Mouse (Mus musculus): ENCODE results near the gene Cdkn2a. TPM values are rescaled to one million over a fixed set of nuclear protein-coding genes. Genes with fewer than 3 reads are reported as not detected.

The Cdkn2a gene
- not detected in 2 replicates for polyA plus RNA-seq (2015; fragmentation: Nextera tagmentation; extraction: Ambion mirVana)

DNA sequence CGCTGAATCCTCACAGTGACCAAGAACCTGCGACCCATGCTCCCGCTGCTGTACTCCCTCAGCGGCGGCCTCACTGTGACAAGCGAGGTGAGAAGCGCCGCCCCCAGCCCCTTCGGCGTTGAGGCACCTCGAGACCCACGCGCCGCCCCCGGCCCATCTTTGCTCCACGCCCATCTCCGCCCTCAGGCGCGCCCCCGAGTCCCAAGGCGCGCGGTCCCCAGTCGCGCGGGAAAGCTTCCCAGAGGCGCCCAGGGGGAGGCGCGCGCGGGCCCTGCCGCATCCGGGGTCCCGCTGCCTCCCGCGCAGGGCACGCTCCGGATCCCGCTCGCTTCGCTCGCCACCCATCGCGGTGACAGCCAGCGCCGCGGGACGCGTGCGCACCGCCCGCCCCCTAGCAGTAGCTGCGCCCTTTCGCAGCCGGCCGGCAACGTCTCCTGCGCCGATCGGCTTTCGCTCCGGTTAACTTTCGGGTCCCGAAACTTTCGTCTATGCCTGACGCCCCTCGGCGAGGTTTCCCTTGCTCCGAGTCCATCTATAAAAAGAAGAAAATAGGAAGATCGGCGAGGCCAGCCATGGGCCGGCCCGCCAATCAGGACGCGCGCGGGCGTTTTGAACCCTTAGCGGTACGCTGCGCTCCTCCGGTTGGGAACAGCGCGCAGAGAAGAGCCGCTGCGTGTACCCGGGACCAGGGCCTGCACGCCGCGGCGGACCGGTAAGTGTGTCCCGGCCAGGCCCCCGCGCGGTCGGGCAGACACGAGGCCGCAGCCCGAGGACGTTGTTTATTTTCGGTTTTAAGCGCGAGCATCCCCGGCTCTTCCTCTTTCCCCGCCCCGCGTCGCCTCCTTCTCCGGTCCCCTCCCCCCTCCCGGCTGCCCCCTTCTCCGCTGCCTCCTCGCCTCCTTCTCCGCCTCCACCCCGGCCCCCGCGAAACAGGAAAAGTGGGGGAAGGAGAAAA is at the start of gene Cdkn2a:
Gene Cdkn2a, minus strand, starts transcription at position 168 of the 955 bp plus-strand sequence.
- H3K4me2 ChIP-seq: peak within 1 kb of the TSS; percentile 88
- H3K4me3 ChIP-seq: peak within 1 kb of the TSS; percentile 50
- WGBS: under 1% methylated on average over 110 of the region's 117 CpGs
- H3K4me1 ChIP-seq (replicated peaks): peaks cover 16% of the 10 kb centered on the region
- no peaks in the 10 kb centered on the region for H3K36me3 ChIP-seq
- H3K27me3 ChIP-seq: peaks cover 95% of the 10 kb centered on the region
- H3K9me3 ChIP-seq: no peaks in the 10 kb centered on the region
- ATAC-seq (ENCODE audit: low read depth): peak; percentile 88
- H3K9ac ChIP-seq: peak within 1 kb of the TSS; percentile 52
- H3K27ac ChIP-seq (replicated peaks): no peak within 1 kb of the TSS

DNA sequence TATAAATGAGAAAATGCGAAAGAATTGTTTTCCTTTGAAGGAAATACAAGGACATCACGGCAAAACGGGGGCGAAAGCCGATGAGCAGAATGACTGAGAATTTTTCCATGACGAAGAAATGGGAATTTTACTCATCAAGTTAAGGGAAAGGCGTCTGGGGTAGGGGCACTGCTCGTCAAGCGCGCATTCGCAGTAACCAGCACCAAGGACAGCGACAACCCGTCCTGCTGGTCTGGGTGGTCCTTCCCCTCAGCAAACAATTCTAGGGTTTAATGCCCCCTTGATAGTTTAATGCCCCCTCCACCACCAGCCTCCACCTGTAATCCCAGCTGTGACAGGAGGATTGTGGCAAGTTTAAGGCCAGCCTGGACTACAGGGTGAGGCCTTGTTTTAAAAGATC is 19.0 kb upstream of the Cdkn2a start:
- ATAC-seq (ENCODE audit: low read depth): no peak
- 14% methylated on average over 13 of the region's 13 CpGs for WGBS
- H3K27me3 ChIP-seq: peaks cover 68% of the 10 kb centered on the region
- H3K4me2 ChIP-seq: no peak overlapping the region
- no peak overlapping the region for H3K4me3 ChIP-seq
- H3K4me1 ChIP-seq (replicated peaks): peaks cover 12% of the 10 kb centered on the region
- no peak overlapping the region for H3K27ac ChIP-seq (replicated peaks)
- H3K9me3 ChIP-seq: no peaks in the 10 kb centered on the region
- no peak overlapping the region for H3K9ac ChIP-seq
- H3K36me3 ChIP-seq: no peaks in the 10 kb centered on the region

DNA sequence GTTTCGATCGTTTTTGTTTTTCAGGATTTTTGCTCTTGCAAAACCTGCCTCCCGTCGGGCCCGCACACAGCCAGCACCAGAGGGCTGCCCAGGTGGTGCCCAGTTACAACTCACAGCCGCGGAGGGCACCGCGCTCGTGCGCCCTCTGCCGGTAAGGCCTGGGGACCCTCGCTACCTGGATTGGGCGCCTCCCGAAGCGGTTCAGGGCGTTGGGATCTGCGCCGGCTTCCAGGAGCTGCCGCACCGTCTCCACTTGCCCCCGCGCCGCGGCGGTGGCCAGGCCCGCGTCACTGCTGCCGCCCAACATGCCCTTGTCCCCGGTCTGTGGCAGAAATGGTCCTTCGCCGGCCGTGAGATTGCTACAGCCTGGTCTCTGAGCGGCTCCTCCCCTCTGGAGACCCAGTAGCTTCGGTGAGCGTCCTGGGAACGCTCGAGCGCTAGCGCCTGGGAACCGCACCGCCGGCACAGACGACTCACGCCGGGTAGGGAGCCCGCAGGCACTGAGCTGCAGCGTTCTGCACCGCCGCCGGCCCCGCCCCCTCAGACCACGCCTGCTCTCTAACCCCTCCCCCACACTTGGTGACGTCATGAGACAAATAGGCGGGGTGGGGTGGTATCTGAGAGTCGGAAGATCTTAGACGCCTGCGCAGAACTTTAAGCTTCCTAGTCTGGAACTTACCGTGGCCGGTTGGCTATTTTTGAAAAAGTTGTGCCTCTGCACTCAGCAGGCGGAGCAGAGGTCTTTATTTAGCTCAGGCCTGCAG is 16.2 kb upstream of the Cdkn2a start, which contains the start of gene Cdkn2b:
Gene Cdkn2b, minus strand, starts transcription at position 549 of the 764 bp plus-strand sequence.
- WGBS: under 1% methylated on average over 61 of the region's 61 CpGs
- Histone ChIP-seq H3K36me3 (no peaks in the 10 kb centered on the region), H3K4me3 (peak within 1 kb of the TSS; percentile 38), H3K9me3 (no peaks in the 10 kb centered on the region), H3K9ac (peak within 1 kb of the TSS; percentile 22; the same call in 1 of the 2 replicates), H3K27ac (replicated peaks) (no peak within 1 kb of the TSS), H3K4me1 (replicated peaks) (peaks cover 12% of the 10 kb centered on the region), H3K27me3 (peaks cover 96% of the 10 kb centered on the region), H3K4me2 (peak within 1 kb of the TSS; percentile 67)
- peak; percentile 90 for ATAC-seq (ENCODE audit: low read depth)

DNA sequence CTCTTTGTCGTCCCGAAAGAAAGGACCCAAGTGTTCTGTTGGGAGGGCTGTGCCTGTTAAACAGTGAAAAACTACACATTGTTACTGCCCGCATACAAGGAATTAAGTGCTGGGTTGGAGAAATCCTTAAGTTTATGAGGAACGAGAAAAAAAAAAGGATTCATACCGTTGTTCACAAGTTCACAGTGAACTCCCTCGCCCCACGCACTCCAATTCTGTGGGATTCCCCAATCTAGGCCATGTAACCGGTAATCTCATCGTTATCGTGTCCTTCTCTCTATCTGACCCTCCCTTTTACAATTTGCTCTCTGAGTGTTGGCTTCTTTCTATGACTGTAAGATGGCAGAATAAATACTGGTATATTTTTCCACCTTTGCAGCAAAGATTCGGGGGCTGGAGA is 15.5 kb upstream of the Cdkn2a start:
- ATAC-seq (ENCODE audit: low read depth): no peak

DNA sequence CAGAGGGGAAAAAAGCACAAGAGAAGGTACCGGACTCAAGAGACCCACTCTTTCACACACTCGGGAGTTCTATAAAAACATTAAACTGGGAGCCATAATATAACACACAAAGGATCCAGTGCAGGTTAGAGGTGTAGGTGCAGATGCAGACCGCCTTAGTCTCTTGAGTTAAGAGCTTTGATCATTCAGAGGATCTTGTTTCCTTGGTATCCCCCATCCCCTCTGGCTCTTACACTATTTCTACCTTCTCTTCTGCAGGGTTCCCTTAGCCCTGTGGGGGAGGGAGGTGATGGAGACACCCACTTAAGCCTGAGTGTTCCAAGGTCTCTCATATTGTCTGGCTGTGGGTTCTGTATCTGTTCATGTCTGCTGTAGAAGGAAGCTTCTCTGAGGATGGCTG is 13.5 kb upstream of the Cdkn2a start:
- no peaks in the 10 kb centered on the region for H3K36me3 ChIP-seq
- no peaks in the 10 kb centered on the region for H3K9me3 ChIP-seq
- H3K4me2 ChIP-seq: no peak overlapping the region
- WGBS: 4% methylated on average over 3 of the region's 3 CpGs
- no peak overlapping the region for H3K4me3 ChIP-seq
- no peak overlapping the region for H3K27ac ChIP-seq (replicated peaks)
- H3K27me3 ChIP-seq: peaks cover 99% of the 10 kb centered on the region
- H3K9ac ChIP-seq: no peak overlapping the region
- H3K4me1 ChIP-seq (replicated peaks): peaks cover 12% of the 10 kb centered on the region
- ATAC-seq (ENCODE audit: low read depth): no peak

More for the DNA sequence above, 15.5 kb upstream of the Cdkn2a start:
- no peaks in the 10 kb centered on the region for H3K36me3 ChIP-seq
- peaks cover 99% of the 10 kb centered on the region for H3K27me3 ChIP-seq
- no peak overlapping the region for H3K9ac ChIP-seq
- H3K4me3 ChIP-seq: peak overlapping the region; percentile 38; the same call in 1 of the 2 replicates
- H3K4me1 ChIP-seq (replicated peaks): peaks cover 12% of the 10 kb centered on the region
- no peak overlapping the region for H3K27ac ChIP-seq (replicated peaks)
- H3K4me2 ChIP-seq: peak overlapping the region; percentile 67
- WGBS: under 1% methylated on average over 11 of the region's 11 CpGs
- H3K9me3 ChIP-seq: no peaks in the 10 kb centered on the region

DNA sequence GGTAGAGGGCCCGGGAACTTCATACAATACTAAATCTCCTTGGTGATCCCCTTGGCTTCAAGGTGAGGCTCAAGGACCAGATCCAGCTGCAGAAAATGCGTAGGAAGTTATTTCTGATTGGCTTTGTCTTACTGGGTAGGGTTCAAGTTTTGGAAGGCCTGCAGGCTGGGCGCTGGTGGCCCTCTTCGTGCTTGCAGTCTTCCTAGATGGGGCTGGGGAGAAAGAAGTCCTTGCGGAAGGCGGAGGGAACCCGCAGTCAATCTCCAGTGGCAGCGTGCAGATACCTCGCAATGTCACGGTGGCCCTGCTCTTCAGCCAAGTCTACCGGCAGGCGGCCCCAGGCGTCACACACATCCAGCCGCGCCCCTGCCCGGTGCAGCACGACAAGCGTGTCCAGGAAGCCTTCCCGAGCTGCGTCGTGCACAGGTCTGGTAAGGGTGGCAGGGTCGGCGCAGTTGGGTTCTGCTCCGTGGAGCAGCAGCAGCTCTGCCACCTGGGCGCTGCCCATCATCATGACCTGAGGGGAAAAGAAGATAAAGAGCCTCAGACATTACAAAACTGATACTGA is 12.4 kb upstream of the Cdkn2a start:
- Histone ChIP-seq H3K36me3 (no peaks in the 10 kb centered on the region), H3K27ac (replicated peaks) (no peak overlapping the region), H3K9ac (no peak overlapping the region), H3K27me3 (peaks cover 99% of the 10 kb centered on the region), H3K9me3 (no peaks in the 10 kb centered on the region), H3K4me1 (replicated peaks) (peaks cover 12% of the 10 kb centered on the region), H3K4me2 (no peak overlapping the region), H3K4me3 (no peak overlapping the region)
- ATAC-seq (ENCODE audit: low read depth): no peak
- WGBS: 2% methylated on average over 25 of the region's 25 CpGs

DNA sequence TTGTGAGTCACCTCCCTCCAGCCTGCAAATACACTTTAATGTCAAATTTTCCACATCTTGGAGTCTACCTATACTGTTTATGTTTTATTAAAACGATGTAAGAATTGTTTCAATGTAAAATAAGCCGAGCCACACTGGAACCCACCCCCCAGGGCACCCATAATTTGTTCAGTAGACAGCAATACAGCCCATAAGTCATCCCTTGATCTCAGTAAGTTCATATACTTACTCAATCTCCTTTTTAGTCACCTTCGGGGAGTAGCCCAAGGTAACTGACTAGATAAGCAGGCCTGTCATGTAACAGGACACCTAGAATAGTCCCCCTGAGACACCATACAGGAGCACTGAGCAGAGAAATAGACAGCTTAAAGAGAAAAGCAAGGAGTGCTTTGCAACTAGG is 11.2 kb upstream of the Cdkn2a start:
- WGBS: 6% methylated on average over 3 of the region's 3 CpGs
- no peak for ATAC-seq (ENCODE audit: low read depth)

DNA sequence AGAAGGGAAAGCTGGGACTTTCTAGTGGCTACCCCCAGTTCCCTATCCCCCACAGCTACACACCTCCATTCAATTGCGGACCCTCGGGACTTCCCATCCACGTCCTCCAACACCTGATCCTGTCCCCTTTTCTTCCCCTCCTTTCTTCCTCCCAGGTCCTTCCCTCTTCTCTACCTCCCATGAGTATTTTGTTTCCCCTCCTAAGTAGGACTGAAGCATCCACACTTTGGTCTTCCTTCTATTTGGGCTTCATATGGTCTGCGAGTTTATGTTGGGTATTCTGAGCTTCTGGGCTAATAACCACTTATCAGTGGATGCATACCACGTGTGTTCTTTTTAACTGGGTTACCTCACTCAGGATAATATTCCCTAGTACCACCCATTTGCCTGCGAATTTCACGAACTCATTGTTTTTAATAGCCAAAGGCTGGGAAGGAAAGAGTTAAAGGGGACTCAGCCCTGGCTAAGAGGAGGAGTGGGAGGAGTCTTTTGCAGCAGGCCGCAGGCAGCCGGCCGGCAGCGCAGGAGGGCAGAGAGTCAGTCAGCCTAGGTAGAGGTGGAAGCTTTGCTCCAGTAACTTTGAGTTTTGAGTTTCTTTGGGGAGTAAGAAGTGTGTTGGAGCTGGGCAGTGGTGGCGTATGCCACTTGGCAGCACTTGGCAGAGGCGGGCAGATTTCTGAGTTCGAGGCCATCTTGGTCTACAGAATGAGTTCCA is 9.0 kb upstream of the Cdkn2a start:
- no peak overlapping the region for H3K9ac ChIP-seq
- no peak overlapping the region for H3K4me3 ChIP-seq
- no peaks in the 10 kb centered on the region for H3K9me3 ChIP-seq
- H3K27ac ChIP-seq (replicated peaks): no peak overlapping the region
- under 1% methylated on average over 14 of the region's 14 CpGs for WGBS
- H3K27me3 ChIP-seq: peaks cover 95% of the 10 kb centered on the region
- ATAC-seq (ENCODE audit: low read depth): no peak
- H3K4me2 ChIP-seq: no peak overlapping the region
- H3K36me3 ChIP-seq: no peaks in the 10 kb centered on the region
- no peaks in the 10 kb centered on the region for H3K4me1 ChIP-seq (replicated peaks)

More for the DNA sequence above, 11.2 kb upstream of the Cdkn2a start:
- peaks cover 99% of the 10 kb centered on the region for H3K27me3 ChIP-seq
- no peak overlapping the region for H3K4me2 ChIP-seq
- no peak overlapping the region for H3K9ac ChIP-seq
- H3K4me3 ChIP-seq: no peak overlapping the region
- no peak overlapping the region for H3K27ac ChIP-seq (replicated peaks)
- no peaks in the 10 kb centered on the region for H3K9me3 ChIP-seq
- peaks cover 8% of the 10 kb centered on the region for H3K4me1 ChIP-seq (replicated peaks)
- H3K36me3 ChIP-seq: no peaks in the 10 kb centered on the region

DNA sequence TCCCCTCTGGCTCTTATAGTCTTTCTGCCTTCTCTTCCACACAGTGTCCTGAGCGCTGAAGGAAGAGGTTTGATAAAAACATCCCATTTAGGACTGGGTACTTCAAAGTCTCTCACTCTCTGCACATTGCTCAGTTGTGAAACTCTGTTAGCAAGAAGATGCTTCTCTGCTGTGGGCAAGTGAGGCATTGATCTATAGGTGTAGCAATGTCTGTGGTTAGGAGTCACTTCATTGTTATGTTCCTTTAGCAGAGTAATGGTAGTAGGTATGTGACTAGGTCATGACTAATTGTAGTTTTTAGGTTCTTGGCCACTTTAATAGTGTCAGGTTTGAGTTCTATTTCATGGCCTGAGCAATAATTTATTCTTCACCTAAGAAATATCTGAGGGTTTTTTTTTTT is 7.7 kb upstream of the Cdkn2a start:
- Histone ChIP-seq H3K4me3 (no peak overlapping the region), H3K9me3 (no peaks in the 10 kb centered on the region), H3K27me3 (peaks cover 94% of the 10 kb centered on the region), H3K4me1 (replicated peaks) (no peaks in the 10 kb centered on the region), H3K9ac (no peak overlapping the region), H3K27ac (replicated peaks) (no peak overlapping the region), H3K36me3 (no peaks in the 10 kb centered on the region), H3K4me2 (no peak overlapping the region)
- ATAC-seq (ENCODE audit: low read depth): no peak
- WGBS: 7% methylated on average over 1 of the region's 1 CpGs

DNA sequence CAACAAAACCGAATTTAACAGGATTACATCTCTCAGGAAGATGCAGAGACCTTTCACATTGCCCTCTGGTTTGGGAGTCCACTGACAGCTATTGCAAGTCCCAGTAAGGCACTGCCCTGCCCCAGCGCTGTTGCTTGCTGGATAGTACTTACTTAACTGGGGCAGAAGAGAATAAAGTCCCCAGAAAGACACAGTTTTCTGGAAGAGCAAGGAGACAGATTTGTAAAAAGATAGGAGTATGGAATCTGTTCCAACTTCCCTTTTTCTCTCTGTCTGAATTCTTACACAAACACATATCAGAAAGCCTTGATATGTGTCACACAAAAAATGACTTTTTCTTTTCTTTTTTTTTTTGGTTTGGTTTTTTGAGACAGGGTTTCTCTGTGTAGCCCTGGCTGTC is 5.3 kb upstream of the Cdkn2a start:
- H3K4me2 ChIP-seq: no peak overlapping the region
- no peak overlapping the region for H3K4me3 ChIP-seq
- no peaks in the 10 kb centered on the region for H3K36me3 ChIP-seq
- H3K4me1 ChIP-seq (replicated peaks): peaks cover 8% of the 10 kb centered on the region; the same call in 1 of the 2 replicates
- 1% methylated on average over 2 of the region's 2 CpGs for WGBS
- no peak overlapping the region for H3K27ac ChIP-seq (replicated peaks)
- H3K9ac ChIP-seq: no peak overlapping the region
- peaks cover 94% of the 10 kb centered on the region for H3K27me3 ChIP-seq
- no peaks in the 10 kb centered on the region for H3K9me3 ChIP-seq
- ATAC-seq (ENCODE audit: low read depth): no peak

DNA sequence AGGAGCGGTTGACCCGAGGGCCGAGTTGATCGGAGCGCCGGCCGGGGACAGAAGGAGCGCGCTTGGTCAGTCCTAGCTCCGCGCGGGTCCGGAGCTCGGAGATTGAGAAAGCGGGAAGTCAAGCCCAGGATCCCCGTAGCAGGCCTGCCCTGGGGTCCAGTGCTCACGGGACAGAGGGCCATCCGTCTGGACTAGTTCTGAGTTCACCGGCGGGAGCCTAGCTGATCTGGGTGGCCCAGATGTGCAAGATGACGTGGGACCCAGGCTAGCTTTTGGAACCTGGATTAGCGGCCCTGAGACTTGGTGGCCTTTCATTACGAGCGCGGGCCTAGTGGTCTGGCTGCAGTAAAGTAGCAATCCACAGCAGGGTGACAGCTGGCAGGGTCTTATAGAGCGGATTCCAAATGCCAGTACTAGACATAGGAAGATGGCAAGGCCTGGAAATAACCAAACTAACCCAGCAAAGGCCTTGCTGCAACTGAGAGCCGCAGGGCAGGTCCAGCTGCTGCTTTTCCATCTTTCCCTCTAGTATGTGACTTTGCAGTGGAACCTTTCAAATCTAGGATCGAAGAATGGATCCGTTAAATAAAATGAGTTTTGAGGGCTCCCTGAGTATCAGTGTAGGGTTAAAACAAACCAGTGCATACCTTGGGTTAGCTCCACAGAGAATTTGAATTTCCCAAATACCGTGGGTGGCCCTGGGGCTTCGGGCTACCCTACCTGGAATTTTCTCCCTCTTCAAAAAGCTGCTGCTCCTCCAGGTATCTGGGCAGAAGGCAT is 1.2 kb upstream of the Cdkn2a start:
- WGBS: 2% methylated on average over 31 of the region's 31 CpGs
- H3K27ac ChIP-seq (replicated peaks): no peak overlapping the region
- H3K4me1 ChIP-seq (replicated peaks): peaks cover 16% of the 10 kb centered on the region
- H3K4me2 ChIP-seq: peak overlapping the region; percentile 88
- no peaks in the 10 kb centered on the region for H3K9me3 ChIP-seq
- no peak overlapping the region for H3K9ac ChIP-seq
- peak overlapping the region; percentile 50 for H3K4me3 ChIP-seq
- H3K27me3 ChIP-seq: peaks cover 95% of the 10 kb centered on the region
- ATAC-seq (ENCODE audit: low read depth): peak; percentile 42; the same call in 1 of the 2 replicates
- H3K36me3 ChIP-seq: no peaks in the 10 kb centered on the region
